Mouse (Mus musculus) lung, postnatal 36 days (tissue): Measurements from ENCODE around the gene Prss32.

Experiments used
- DNase-seq: peaks from one replicate; pipeline ENCODE4 v3.0.0; 2022; ENCODE audit warnings: mixed read lengths

Prss32 gene

GRCm38 (mm10) chr17:23843812-23844273, at the start of gene Prss32, which contains the start of gene Prss41:
TSS of gene Prss32 (plus strand) at chr17:23843855.
TSS of gene Prss41 (minus strand) at chr17:23844172.
- DNase-seq: peak; percentile 74

GRCm38 (mm10) chr17:23795323-23795722, 48.3 kb upstream of the Prss32 start:
- no peak for DNase-seq

- DNase-seq: no peak
Measured at GRCm38 (mm10) chr17:23797316-23797715, 46.3 kb upstream of the Prss32 start.

GRCm38 (mm10) chr17:23801627-23802026, 42.0 kb upstream of the Prss32 start:
- DNase-seq: no peak

- DNase-seq: peak; percentile 99
Measured at GRCm38 (mm10) chr17:23802746-23803365, 40.8 kb upstream of the Prss32 start.

GRCm38 (mm10) chr17:23803366-23804041, 40.2 kb upstream of the Prss32 start:
- DNase-seq: peak; percentile 84

- DNase-seq: peak; percentile 25
Measured at GRCm38 (mm10) chr17:23804426-23805085, 39.1 kb upstream of the Prss32 start.

- peak; percentile 56 for DNase-seq
Measured at GRCm38 (mm10) chr17:23806867-23807266, 36.8 kb upstream of the Prss32 start.

- DNase-seq: no peak
Measured at GRCm38 (mm10) chr17:23807918-23808317, 35.7 kb upstream of the Prss32 start.

GRCm38 (mm10) chr17:23815641-23816040, 28.0 kb upstream of the Prss32 start:
- no peak for DNase-seq

- no peak for DNase-seq
Measured at GRCm38 (mm10) chr17:23818579-23818978, 25.1 kb upstream of the Prss32 start.

- no peak for DNase-seq
Measured at GRCm38 (mm10) chr17:23819235-23819634, 24.4 kb upstream of the Prss32 start.

GRCm38 (mm10) chr17:23820731-23821130, 22.9 kb upstream of the Prss32 start:
- no peak for DNase-seq

- no peak for DNase-seq
Measured at GRCm38 (mm10) chr17:23822094-23822493, 21.6 kb upstream of the Prss32 start.

GRCm38 (mm10) chr17:23823018-23823417, 20.6 kb upstream of the Prss32 start:
- no peak for DNase-seq

- no peak for DNase-seq
Measured at GRCm38 (mm10) chr17:23823614-23824013, 20.0 kb upstream of the Prss32 start.

GRCm38 (mm10) chr17:23825591-23825990, 18.1 kb upstream of the Prss32 start:
- DNase-seq: no peak

GRCm38 (mm10) chr17:23828271-23829001, 15.2 kb upstream of the Prss32 start:
- DNase-seq: peak; percentile 39

- DNase-seq: peak; percentile 90
Measured at GRCm38 (mm10) chr17:23829064-23829619, 14.5 kb upstream of the Prss32 start, which contains the start of gene Elob. TSS of gene Elob (minus strand) at chr17:23829136.

GRCm38 (mm10) chr17:23831201-23831600, 12.5 kb upstream of the Prss32 start:
- DNase-seq: no peak

- no peak for DNase-seq
Measured at GRCm38 (mm10) chr17:23836006-23836575, 7.6 kb upstream of the Prss32 start, which contains the start of gene Prss33. TSS of gene Prss33 (minus strand) at chr17:23836056.

GRCm38 (mm10) chr17:23841145-23841544, 2.5 kb upstream of the Prss32 start:
- peak; percentile 90 for DNase-seq
